Mouse (Mus musculus): ENCODE data around the gene BC049352.

GRCm38 (mm10) chr9:45261466-45261865, 79.7 kb downstream of the BC049352 start:
- TF ChIP-seq CTCF (IDR thresholded peaks at IDR 0.05; ENCODE audit: low read depth) = no peak
- no peak for TF ChIP-seq EP300 (IDR thresholded peaks at IDR 0.05; ENCODE audit: low read depth)
